Mouse (Mus musculus) neural tube, embryonic 14.5 days (tissue): ENCODE measurements around the gene Plekhh1. TPM values are rescaled to one million over a fixed set of nuclear protein-coding genes. Genes with fewer than 3 reads are reported as not detected.

ENCODE experiments used
- ATAC-seq: fragments of 200-750 bp; cut with Nextera tagmentation; 2 replicates; pipeline ENCODE4 v1.8.0; 2017; ENCODE audit warnings: low read depth, mild to moderate bottlenecking, moderate TSS enrichment, moderate library complexity
- H3K27ac ChIP-seq: fragments of 300-500 bp; sonication (generic); 2 replicates; pipeline ENCODE4 v1.5.1; 2014; ENCODE audit warnings: low read depth, mild to moderate bottlenecking, control low read depth, low read length, moderate library complexity, mixed read lengths
- H3K27me3 ChIP-seq: fragments of 300-500 bp; sonication (generic); 2 replicates; pipeline ENCODE4 v1.6.1; 2014; ENCODE audit warnings: low read length; ENCODE audit not compliant: control insufficient read depth, insufficient read depth
- H3K36me3 ChIP-seq: fragments of 300-500 bp; sonication (generic); 2 replicates; pipeline ENCODE4 v1.6.1; 2014; ENCODE audit warnings: low read length, mixed read lengths; ENCODE audit not compliant: control insufficient read depth, insufficient read depth
- H3K4me1 ChIP-seq: fragments of 300-500 bp; sonication (generic); 2 replicates; pipeline ENCODE4 v1.6.1; 2014; ENCODE audit warnings: low read length; ENCODE audit not compliant: control insufficient read depth, insufficient read depth
- H3K4me2 ChIP-seq: fragments of 300-500 bp; sonication (generic); 2 replicates; pipeline ENCODE4 v1.6.1; 2014; ENCODE audit warnings: mild to moderate bottlenecking, low read depth, low read length, control low read depth
- H3K4me3 ChIP-seq: fragments of 300-500 bp; sonication (generic); 2 replicates; pipeline ENCODE4 v1.5.1; 2014; ENCODE audit warnings: low read depth, low read length, control low read depth, mixed read lengths
- H3K9ac ChIP-seq: fragments of 300-500 bp; sonication (generic); replicated peaks from 2 replicates; pipeline ENCODE4 v1.6.1; 2014; ENCODE audit warnings: low read depth, mild to moderate bottlenecking, control low read depth, low read length, mixed read lengths
- H3K9me3 ChIP-seq: fragments of 300-500 bp; sonication (generic); 2 replicates; pipeline ENCODE4 v1.6.1; 2016; ENCODE audit warnings: low read length; ENCODE audit not compliant: control insufficient read depth
- whole genome bisulfite sequencing: fragments of 180-500 bp; shearing (Covaris S2); extraction: QIAGEN DNeasy Blood & Tissue Kit; methylation state at CpG from one replicate; pipeline ENCODE4 v1.1.7; 2014; 5-methylcytosine and 5-hydroxymethylcytosine counted together
- polyA plus RNA-seq: library from polyadenylated mRNA; unstranded; fragments of >200 nt; fragmentation: Nextera tagmentation; extraction: Ambion mirVana; gene quantifications from 2 replicates; pipeline ENCODE4 v1.2.1, GENCODE M21; 2014

The Plekhh1 gene
- polyA plus RNA-seq, 1 experiment from 2014 or later: 2.4 TPM

- WGBS: 95% methylated on average over 9 of the region's 9 CpGs
- Histone ChIP-seq H3K27me3 (no peaks in the 10 kb centered on the region), H3K4me3 (no peak overlapping the region), H3K27ac (no peak overlapping the region), H3K9ac (no peak overlapping the region), H3K36me3 (no peaks in the 10 kb centered on the region; the same call in 1 of the 2 replicates), H3K4me2 (no peak overlapping the region), H3K9me3 (no peaks in the 10 kb centered on the region), H3K4me1 (no peaks in the 10 kb centered on the region)
- ATAC-seq: no peak
Observed at GRCm38 (mm10) chr12:79060134-79060533, 31.2 kb downstream of the Plekhh1 start.

GRCm38 (mm10) chr12:79060766-79061652 is 32.0 kb downstream of the Plekhh1 start:
- Histone ChIP-seq H3K36me3 (no peaks in the 10 kb centered on the region; the same call in 1 of the 2 replicates), H3K9ac (no peak overlapping the region), H3K9me3 (no peaks in the 10 kb centered on the region), H3K4me2 (no peak overlapping the region), H3K4me1 (no peaks in the 10 kb centered on the region), H3K27me3 (no peaks in the 10 kb centered on the region), H3K27ac (no peak overlapping the region), H3K4me3 (no peak overlapping the region)
- WGBS: 89% methylated on average over 7 of the region's 7 CpGs
- no peak for ATAC-seq

GRCm38 (mm10) chr12:79064451-79064850 is 35.5 kb downstream of the Plekhh1 start:
- ATAC-seq: no peak
- WGBS: 91% methylated on average over 13 of the region's 13 CpGs
- Histone ChIP-seq H3K36me3 (peaks cover 9% of the 10 kb centered on the region), H3K4me3 (no peak overlapping the region), H3K4me2 (no peak overlapping the region), H3K27ac (no peak overlapping the region), H3K27me3 (no peaks in the 10 kb centered on the region), H3K4me1 (no peaks in the 10 kb centered on the region), H3K9me3 (no peaks in the 10 kb centered on the region), H3K9ac (no peak overlapping the region)

GRCm38 (mm10) chr12:79066431-79066830 is 37.5 kb downstream of the Plekhh1 start:
- Histone ChIP-seq H3K4me1 (no peaks in the 10 kb centered on the region), H3K4me2 (no peak overlapping the region), H3K27ac (no peak overlapping the region), H3K4me3 (no peak overlapping the region), H3K36me3 (peaks cover 9% of the 10 kb centered on the region), H3K9me3 (no peaks in the 10 kb centered on the region), H3K9ac (no peak overlapping the region), H3K27me3 (no peaks in the 10 kb centered on the region)
- no peak for ATAC-seq
- 91% methylated on average over 9 of the region's 9 CpGs for WGBS

- Histone ChIP-seq H3K4me3 (no peak overlapping the region), H3K9me3 (no peaks in the 10 kb centered on the region), H3K9ac (no peak overlapping the region), H3K27ac (no peak overlapping the region), H3K4me1 (no peaks in the 10 kb centered on the region), H3K4me2 (no peak overlapping the region), H3K27me3 (no peaks in the 10 kb centered on the region), H3K36me3 (peaks cover 9% of the 10 kb centered on the region)
- ATAC-seq: no peak
- 87% methylated on average over 5 of the region's 5 CpGs for WGBS
Observed at GRCm38 (mm10) chr12:79067526-79067925, 38.6 kb downstream of the Plekhh1 start.

GRCm38 (mm10) chr12:79068306-79068705 is 39.3 kb downstream of the Plekhh1 start:
- H3K4me3 ChIP-seq: no peak overlapping the region
- H3K36me3 ChIP-seq: peaks cover 9% of the 10 kb centered on the region
- no peak overlapping the region for H3K27ac ChIP-seq
- H3K4me1 ChIP-seq: no peaks in the 10 kb centered on the region
- no peak overlapping the region for H3K9ac ChIP-seq
- no peaks in the 10 kb centered on the region for H3K9me3 ChIP-seq
- H3K4me2 ChIP-seq: no peak overlapping the region
- WGBS: 91% methylated on average over 11 of the region's 11 CpGs
- H3K27me3 ChIP-seq: no peaks in the 10 kb centered on the region
- ATAC-seq: no peak

GRCm38 (mm10) chr12:79069187-79069608 is 40.2 kb downstream of the Plekhh1 start:
- Histone ChIP-seq H3K9me3 (no peaks in the 10 kb centered on the region), H3K36me3 (peaks cover 9% of the 10 kb centered on the region), H3K4me1 (no peaks in the 10 kb centered on the region), H3K9ac (no peak overlapping the region), H3K4me2 (no peak overlapping the region), H3K27ac (no peak overlapping the region), H3K4me3 (no peak overlapping the region), H3K27me3 (no peaks in the 10 kb centered on the region)
- WGBS: 90% methylated on average over 6 of the region's 6 CpGs
- ATAC-seq: no peak

GRCm38 (mm10) chr12:79069916-79070315 is 41.0 kb downstream of the Plekhh1 start:
- ATAC-seq: no peak
- Histone ChIP-seq H3K9ac (no peak overlapping the region), H3K27me3 (no peaks in the 10 kb centered on the region), H3K36me3 (peaks cover 9% of the 10 kb centered on the region), H3K27ac (no peak overlapping the region), H3K4me1 (no peaks in the 10 kb centered on the region), H3K4me3 (no peak overlapping the region), H3K9me3 (no peaks in the 10 kb centered on the region), H3K4me2 (no peak overlapping the region)
- 83% methylated on average over 6 of the region's 6 CpGs for WGBS

- no peak overlapping the region for H3K4me3 ChIP-seq
- 90% methylated on average over 9 of the region's 9 CpGs for WGBS
- H3K4me1 ChIP-seq: no peaks in the 10 kb centered on the region
- no peak overlapping the region for H3K9ac ChIP-seq
- H3K27ac ChIP-seq: no peak overlapping the region
- no peak overlapping the region for H3K4me2 ChIP-seq
- no peaks in the 10 kb centered on the region for H3K9me3 ChIP-seq
- peaks cover 15% of the 10 kb centered on the region for H3K36me3 ChIP-seq
- H3K27me3 ChIP-seq: no peaks in the 10 kb centered on the region
- ATAC-seq: no peak
Observed at GRCm38 (mm10) chr12:79070736-79071333, 41.9 kb downstream of the Plekhh1 start.
